Mouse (Mus musculus): Measurements from ENCODE around the gene Olfr215. TPM values are rescaled to one million over a fixed set of nuclear protein-coding genes. Genes with fewer than 3 reads are reported as not detected.
"Not testable (repeated sequence)": the region's sequence is repeated elsewhere in the genome, so short reads cannot be mapped to it uniquely, and the experiment has no call there.

Gene Olfr215
- total RNA-seq (2015; ENCODE audit: low replicate concordance), result not detected in 2 replicates
- not detected in 2 replicates for total RNA-seq (2017; ENCODE audit: low replicate concordance)

- ATAC-seq (replicated peaks; ENCODE audit: low FRiP score, poor library complexity, severe bottlenecking), result no peak
Measured at GRCm38 (mm10) chr6:116584095-116584494, at the start of gene Olfr215. Gene Olfr215, minus strand, starts transcription at chr6:116584195.

- ATAC-seq (replicated peaks; ENCODE audit: low FRiP score, poor library complexity, severe bottlenecking), result no peak
Measured at GRCm38 (mm10) chr6:116632129-116632528, 48.1 kb upstream of the Olfr215 start.

- ATAC-seq (replicated peaks; ENCODE audit: low FRiP score, poor library complexity, severe bottlenecking), result no peak
Measured at GRCm38 (mm10) chr6:116629766-116630165, 45.8 kb upstream of the Olfr215 start.

- ATAC-seq (replicated peaks; ENCODE audit: low FRiP score, poor library complexity, severe bottlenecking), result no peak
Measured at GRCm38 (mm10) chr6:116628539-116629171, 44.7 kb upstream of the Olfr215 start, which contains the start of gene Zfp422. Gene Zfp422, minus strand, starts transcription at chr6:116628999.

GRCm38 (mm10) chr6:116628095-116628494 is 44.1 kb upstream of the Olfr215 start:
- no peak for ATAC-seq (replicated peaks; ENCODE audit: low FRiP score, poor library complexity, severe bottlenecking)

- ATAC-seq (replicated peaks; ENCODE audit: low FRiP score, poor library complexity, severe bottlenecking), result not testable (repeated sequence)
Measured at GRCm38 (mm10) chr6:116626417-116626816, 42.4 kb upstream of the Olfr215 start.

GRCm38 (mm10) chr6:116621318-116622023 is 37.5 kb upstream of the Olfr215 start:
- no peak for ATAC-seq (replicated peaks; ENCODE audit: low FRiP score, poor library complexity, severe bottlenecking)

GRCm38 (mm10) chr6:116618073-116618472 is 34.1 kb upstream of the Olfr215 start:
- no peak for ATAC-seq (replicated peaks; ENCODE audit: low FRiP score, poor library complexity, severe bottlenecking)

- no peak for ATAC-seq (replicated peaks; ENCODE audit: low FRiP score, poor library complexity, severe bottlenecking)
Measured at GRCm38 (mm10) chr6:116615719-116616118, 31.7 kb upstream of the Olfr215 start.

- ATAC-seq (replicated peaks; ENCODE audit: low FRiP score, poor library complexity, severe bottlenecking), result no peak
Measured at GRCm38 (mm10) chr6:116607230-116607629, 23.2 kb upstream of the Olfr215 start.

GRCm38 (mm10) chr6:116600969-116601368 is 17.0 kb upstream of the Olfr215 start:
- not testable (repeated sequence) for ATAC-seq (replicated peaks; ENCODE audit: low FRiP score, poor library complexity, severe bottlenecking)

- no peak for ATAC-seq (replicated peaks; ENCODE audit: low FRiP score, poor library complexity, severe bottlenecking)
Measured at GRCm38 (mm10) chr6:116569834-116570233, 14.2 kb downstream of the Olfr215 start.

- ATAC-seq (replicated peaks; ENCODE audit: low FRiP score, poor library complexity, severe bottlenecking), result no peak
Measured at GRCm38 (mm10) chr6:116554952-116555351, 29.0 kb downstream of the Olfr215 start.

- ATAC-seq (replicated peaks; ENCODE audit: low FRiP score, poor library complexity, severe bottlenecking), result no peak
Measured at GRCm38 (mm10) chr6:116553935-116554334, 30.1 kb downstream of the Olfr215 start, which contains the start of gene Olfr214. Gene Olfr214, plus strand, starts transcription at chr6:116554235.

- not testable (repeated sequence) for ATAC-seq (replicated peaks; ENCODE audit: low FRiP score, poor library complexity, severe bottlenecking)
Measured at GRCm38 (mm10) chr6:116550841-116551240, 33.2 kb downstream of the Olfr215 start, which contains the start of gene Gm5580. Gene Gm5580, plus strand, starts transcription at chr6:116551141.

GRCm38 (mm10) chr6:116542500-116542899 is 41.5 kb downstream of the Olfr215 start:
- ATAC-seq (replicated peaks; ENCODE audit: low FRiP score, poor library complexity, severe bottlenecking), result no peak

- no peak for ATAC-seq (replicated peaks; ENCODE audit: low FRiP score, poor library complexity, severe bottlenecking)
Measured at GRCm38 (mm10) chr6:116538156-116538555, 45.8 kb downstream of the Olfr215 start, which contains the start of gene Olfr213. Gene Olfr213, plus strand, starts transcription at chr6:116538456.
